1 mouse cellular context compared by ENCODE assay signal in genomic region chr15:78449694-78450418, GRCm38 (mm10).
TF ChIP-seq lines count a peak whose summit lies in the region.

No protein-coding gene starts in this region.

TF ChIP-seq in CH12.LX, 34 proteins besides CTCF, POLR2A, EP300 and RAD21:
- TF ChIP-seq POLR2AphosphoS2 (IDR thresholded peaks at IDR 0.05; ENCODE audit: low read depth, low read length) = no peak
- no peak for TF ChIP-seq E2F4 (IDR thresholded peaks at IDR 0.05; ENCODE audit: insufficient replicate concordance, low read depth, low read length)
- TF ChIP-seq MEF2A (IDR thresholded peaks at IDR 0.05; ENCODE audit: borderline replicate concordance, low read depth, low read length) = peak; percentile 76
- no peak for TF ChIP-seq NRF1 (IDR thresholded peaks at IDR 0.05; ENCODE audit: low read depth, low read length)
- TF ChIP-seq TBP (conservative IDR thresholded peaks at IDR 0.05; ENCODE audit: low read depth, low read length) = no peak
- no peak for TF ChIP-seq USF2 (conservative IDR thresholded peaks at IDR 0.05; ENCODE audit: low read depth, low read length)
- 0 out of 2 replicates have a peak, but pooled peaks have one; percentile 11 for TF ChIP-seq CHD2 (IDR thresholded peaks at IDR 0.05; ENCODE audit: low read length)
- no peak for TF ChIP-seq GABPA (IDR thresholded peaks at IDR 0.05; ENCODE audit: insufficient replicate concordance, low read depth, low read length)
- TF ChIP-seq JUN (IDR thresholded peaks at IDR 0.05; ENCODE audit: insufficient read depth, low read depth, low read length) = peak; percentile 73
- peak; percentile 36; the same call in 1 of the 2 replicates for TF ChIP-seq MXI1 (IDR thresholded peaks at IDR 0.05; ENCODE audit: low read depth, low read length)
- 0 out of 2 replicates have a peak, but pooled peaks have one; percentile 1 for TF ChIP-seq MAFK (IDR thresholded peaks at IDR 0.05; ENCODE audit: insufficient replicate concordance, low read length)
- no peak for TF ChIP-seq ZKSCAN1 (IDR thresholded peaks at IDR 0.05; ENCODE audit: borderline replicate concordance, low read depth, low read length)
- TF ChIP-seq RCOR1 (conservative IDR thresholded peaks at IDR 0.05; ENCODE audit: low read depth, low read length) = no peak
- no peak; the same call in none of the 2 replicates for TF ChIP-seq JUND (conservative IDR thresholded peaks at IDR 0.05; ENCODE audit: low read depth, low read length)
- no peak for TF ChIP-seq UBTF (IDR thresholded peaks at IDR 0.05; ENCODE audit: low read depth, low read length)
- TF ChIP-seq MAZ (IDR thresholded peaks at IDR 0.05; ENCODE audit: low read depth, low read length) = peak; percentile 77; the same call in 1 of the 2 replicates
- TF ChIP-seq TCF12 (IDR thresholded peaks at IDR 0.05; ENCODE audit: low read depth, low read length) = peak; percentile 82
- TF ChIP-seq ELF1 (IDR thresholded peaks at IDR 0.05; ENCODE audit: low read depth, low read length) = 0 out of 2 replicates have a peak, but pooled peaks have one; percentile 38
- TF ChIP-seq SMC3 (IDR thresholded peaks at IDR 0.05; ENCODE audit: low read depth, low read length) = no peak
- no peak for TF ChIP-seq ZNF384 (IDR thresholded peaks at IDR 0.05; ENCODE audit: low read depth, low read length)
- peak; percentile 85; the same call in 1 of the 2 replicates for TF ChIP-seq IRF4 (IDR thresholded peaks at IDR 0.05; ENCODE audit: low read depth, low read length)
- TF ChIP-seq NELFE (IDR thresholded peaks at IDR 0.05; ENCODE audit: low read depth, low read length) = no peak
- TF ChIP-seq CHD1 (IDR thresholded peaks at IDR 0.05; ENCODE audit: low read depth, low read length) = no peak
- TF ChIP-seq ZMIZ1 (IDR thresholded peaks at IDR 0.05; ENCODE audit: low read depth, low read length) = no peak
- peak; percentile 63 for TF ChIP-seq SIN3A (IDR thresholded peaks at IDR 0.05; ENCODE audit: low read length)
- peak; percentile 69 for TF ChIP-seq BHLHE40 (IDR thresholded peaks at IDR 0.05; ENCODE audit: low read depth, low read length)
- peak; percentile 40; the same call in 1 of the 2 replicates for TF ChIP-seq KAT2A (IDR thresholded peaks at IDR 0.05; ENCODE audit: insufficient replicate concordance, low read length)
- TF ChIP-seq ZC3H11A (IDR thresholded peaks at IDR 0.05; ENCODE audit: low read depth, low read length) = no peak
- no peak for TF ChIP-seq PAX5 (IDR thresholded peaks at IDR 0.05; ENCODE audit: low read length)
- no peak for TF ChIP-seq USF1 (IDR thresholded peaks at IDR 0.05; ENCODE audit: low read depth, low read length)
- TF ChIP-seq HCFC1 (IDR thresholded peaks at IDR 0.05; ENCODE audit: low read depth, low read length) = no peak
- TF ChIP-seq MAX (IDR thresholded peaks at IDR 0.05; ENCODE audit: low read length) = 0 out of 2 replicates have a peak, but pooled peaks have one; percentile 15
- 0 out of 2 replicates have a peak, but pooled peaks have one; percentile 45 for TF ChIP-seq MYC (IDR thresholded peaks at IDR 0.05; ENCODE audit: low read depth, low read length)
- TF ChIP-seq ETS1 (conservative IDR thresholded peaks at IDR 0.05; ENCODE audit: low read depth, low read length) = peak; percentile 92
